Mouse (Mus musculus): ENCODE results near the gene Gm6871.
A peak's percentile ranks its signal among the peaks of the same experiment; 100 is the strongest.
"Not testable (repeated sequence)": the region's sequence is repeated elsewhere in the genome, so short reads cannot be mapped to it uniquely, and the experiment has no call there.

Gm6871 gene

GRCm38 (mm10) chr7:41573562-41573961, at the start of gene Gm6871:
Gm6871 (minus strand) TSS chr7:41573662.
- DNase-seq = not testable (repeated sequence)

- not testable (repeated sequence) for DNase-seq
Measured at GRCm38 (mm10) chr7:41616241-41616640, 42.8 kb upstream of the Gm6871 start.

GRCm38 (mm10) chr7:41611654-41612053, 38.2 kb upstream of the Gm6871 start:
- no peak for DNase-seq

GRCm38 (mm10) chr7:41599932-41600548, 26.6 kb upstream of the Gm6871 start:
- DNase-seq = peak; percentile 7

- DNase-seq = peak; percentile 95
Measured at GRCm38 (mm10) chr7:41599034-41599813, 25.8 kb upstream of the Gm6871 start, which contains the start of gene 2610021A01Rik. 2610021A01Rik (plus strand) TSS chr7:41599230.

DNA sequence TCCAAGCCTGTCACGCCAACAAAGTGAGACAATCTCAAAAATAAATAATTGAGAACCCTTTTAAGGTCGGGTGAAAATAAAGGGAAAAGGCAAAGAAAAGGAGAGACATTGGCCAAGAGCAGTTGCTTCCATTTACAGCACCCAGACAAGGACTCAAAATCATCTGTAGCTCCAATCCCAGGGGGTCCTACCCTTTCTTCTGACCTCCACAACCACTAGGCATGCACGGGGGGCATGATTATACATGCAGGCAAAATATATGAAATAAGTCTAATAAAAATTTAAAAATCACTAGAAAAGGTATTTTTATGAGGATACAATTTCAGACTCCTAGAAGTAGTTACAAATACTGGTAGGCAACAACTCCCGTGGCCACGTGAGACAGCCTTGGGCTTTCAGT, 25.2 kb upstream of the Gm6871 start:
- no peak for DNase-seq

DNA sequence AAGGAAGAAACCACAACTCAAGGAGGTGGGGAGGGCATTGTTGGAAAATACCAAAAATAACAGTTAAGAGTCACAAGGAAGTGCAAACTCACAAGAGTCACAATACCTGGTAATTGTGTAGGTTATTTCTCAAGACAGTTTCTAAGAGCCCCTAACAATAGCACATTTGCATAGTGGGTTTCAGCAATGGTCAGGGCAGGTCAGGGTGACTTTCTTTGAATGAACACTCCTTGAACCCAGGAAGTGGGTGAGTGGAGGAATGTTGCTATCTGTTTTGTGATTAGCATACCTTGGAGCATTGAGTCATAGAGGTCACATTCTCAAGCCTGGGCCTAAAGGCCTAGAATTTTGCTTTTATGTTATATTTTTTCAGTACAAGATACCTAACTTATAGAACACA, 14.4 kb upstream of the Gm6871 start:
- DNase-seq = not testable (repeated sequence)

GRCm38 (mm10) chr7:41582028-41582427, 8.6 kb upstream of the Gm6871 start:
- no peak for DNase-seq

DNA sequence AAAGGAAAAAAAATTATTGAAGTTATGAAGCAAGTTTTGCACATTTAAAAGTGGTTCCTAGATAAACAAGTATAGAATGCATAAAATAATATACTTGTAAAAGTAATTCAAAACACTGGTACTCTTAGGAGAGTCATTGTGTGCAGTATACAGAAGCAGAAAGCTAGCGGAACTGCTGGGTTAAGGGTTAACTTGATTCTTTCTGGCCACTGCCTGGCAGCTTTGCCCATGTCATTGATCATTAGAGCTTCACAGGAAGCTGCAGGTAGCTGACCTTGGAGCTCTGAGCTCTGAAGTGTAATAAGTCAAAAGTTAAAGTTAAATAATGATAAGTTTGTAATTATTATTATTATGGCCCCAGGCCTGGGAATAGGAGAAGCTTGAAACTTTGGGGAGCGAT, 4.5 kb upstream of the Gm6871 start:
- DNase-seq = no peak

DNA sequence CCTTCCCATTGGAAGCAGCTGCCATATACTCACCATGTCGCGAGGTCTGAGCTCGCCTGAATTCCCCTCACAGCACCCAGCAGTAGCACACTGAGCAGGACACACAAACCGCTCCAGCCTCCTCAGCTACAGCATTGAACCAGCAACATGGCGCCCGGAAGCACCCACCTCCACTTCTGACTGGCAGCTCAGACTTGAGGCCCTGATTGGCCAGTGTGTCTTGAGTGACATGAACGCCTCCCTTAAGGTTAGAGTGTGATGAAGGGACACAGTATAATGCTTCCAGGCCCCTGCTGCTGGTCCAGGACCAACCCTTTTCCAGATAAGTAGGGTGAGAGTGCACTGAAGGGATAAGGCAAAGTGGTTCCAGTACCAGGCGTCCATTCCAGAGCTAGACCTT, 12.8 kb downstream of the Gm6871 start:
- DNase-seq = no peak

DNA sequence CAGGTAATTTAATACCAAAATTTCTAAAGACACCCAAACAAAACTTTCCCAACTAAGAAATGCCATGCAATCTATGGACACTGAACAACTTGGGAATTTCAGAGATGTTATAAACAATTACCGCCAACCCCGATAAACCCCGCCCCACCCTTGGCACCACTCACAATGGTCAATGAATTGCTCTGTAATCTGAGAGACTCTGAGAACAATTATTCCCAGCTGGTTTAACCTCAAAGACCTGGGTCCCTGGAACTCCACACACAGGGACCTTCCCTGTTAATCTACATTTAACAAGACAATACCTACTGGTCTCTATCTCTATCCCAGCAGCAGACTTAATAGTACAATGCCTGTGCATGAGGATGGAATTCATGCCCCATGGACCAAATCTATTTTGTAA, 60.8 kb downstream of the Gm6871 start:
- DNase-seq = no peak

- DNase-seq = no peak
Measured at GRCm38 (mm10) chr7:41512207-41512606, 61.3 kb downstream of the Gm6871 start.

- no peak for DNase-seq
Measured at GRCm38 (mm10) chr7:41502402-41502801, 71.1 kb downstream of the Gm6871 start.

- peak; percentile 82 for DNase-seq
Measured at GRCm38 (mm10) chr7:41500151-41500934, 73.1 kb downstream of the Gm6871 start.

DNA sequence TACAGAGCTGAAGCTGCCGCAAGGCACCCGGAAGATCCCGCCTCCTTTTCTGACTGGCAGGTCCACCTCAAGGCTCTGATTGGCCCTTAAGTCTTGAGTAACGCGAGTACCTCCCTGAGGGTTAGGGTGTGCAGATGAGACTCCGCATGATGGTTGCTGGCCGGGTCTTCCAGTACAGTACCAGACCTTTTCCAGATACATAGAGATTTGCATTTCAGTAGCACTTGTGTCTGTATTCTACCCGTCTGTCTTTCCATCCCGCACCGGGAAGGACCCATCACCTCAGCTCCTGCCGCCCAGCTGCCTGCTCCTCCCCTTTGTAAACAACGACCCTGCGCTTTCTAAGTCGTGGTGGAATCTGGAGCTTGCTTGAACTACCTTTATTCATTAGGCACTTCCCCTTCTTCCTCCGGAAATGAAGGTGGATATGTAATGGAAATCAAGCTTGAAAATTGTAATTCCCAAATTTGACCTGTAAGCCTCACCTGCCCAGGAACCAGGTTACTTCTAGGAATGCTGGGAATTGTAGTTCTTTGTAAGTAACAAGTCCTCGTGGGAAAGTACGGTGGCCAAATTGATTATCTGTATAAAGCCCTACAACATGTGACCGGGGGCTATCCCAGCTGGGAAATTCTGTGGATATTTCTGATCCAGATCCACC, 73.9 kb downstream of the Gm6871 start, which contains the start of the genes Gm20449 and AW146154:
Gene Gm20449, minus strand, starts transcription at position 29 of the 661 bp plus-strand sequence.
Gene AW146154, minus strand, starts transcription at position 502 of the 661 bp plus-strand sequence.
- peak; percentile 99 for DNase-seq

GRCm38 (mm10) chr7:41499018-41499388, 74.5 kb downstream of the Gm6871 start:
- DNase-seq = not testable (repeated sequence)

GRCm38 (mm10) chr7:41498464-41498863, 75.0 kb downstream of the Gm6871 start:
- not testable (repeated sequence) for DNase-seq

DNA sequence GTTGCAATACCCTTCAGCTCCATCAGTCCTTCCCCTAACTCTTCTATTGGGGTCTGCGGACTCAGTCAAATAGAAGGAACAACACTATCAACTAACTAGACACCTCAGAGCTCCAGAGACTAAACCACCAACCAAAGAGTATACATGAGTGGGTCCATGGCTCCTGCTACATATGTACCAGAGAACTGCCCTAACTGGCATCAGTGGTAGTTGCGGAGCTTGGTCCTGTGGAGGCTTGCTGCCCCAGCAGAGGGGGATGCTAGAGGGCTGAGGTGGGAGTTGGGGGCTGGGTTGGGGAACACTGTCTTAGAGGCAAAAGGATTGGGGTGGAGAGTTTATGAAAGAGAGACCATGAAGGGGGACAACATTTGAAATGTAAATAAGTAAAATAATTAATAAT, 75.6 kb downstream of the Gm6871 start:
- DNase-seq = no peak
